Mouse (Mus musculus) mouse embryonic stem cell (cell line): ENCODE measurements at regions not wholly inside any gene's neighbourhood (a gene's known extent, or its start where the extent isn't known, plus 50 kb on each side); places are given as distances from the start of the nearest gene placed in this dataset.

Source experiments
- in situ Hi-C, 2 experiments: fragments of 300-500 bp; cut with MboI; formaldehyde crosslinking; loops; 1 replicate in 1 of 2; 3 replicates in 1 of 2; pipeline ENCODE4 v1.14.3; 2019 to 2020; ENCODE audit warnings: low sequenced_read_pairs in 2 of 2, low pct_unique_long_range_greater_than_20kb in 1 of 2, mixed read lengths in 1 of 2; ENCODE audit not compliant: unreplicated experiment in 1 of 2

GRCm38 (mm10) chr2:61138998-61139631 is 176.1 kb upstream of the Rbms1 start:
- in situ Hi-C loops = no loop called here

- in situ Hi-C loops = no loop called here
Observed at GRCm38 (mm10) chr2:61138625-61138997, 175.6 kb upstream of the Rbms1 start.

GRCm38 (mm10) chr2:61137378-61137777 is 174.4 kb upstream of the Rbms1 start:
- in situ Hi-C loops = no loop called here

GRCm38 (mm10) chr2:61136926-61137325 is 173.9 kb upstream of the Rbms1 start:
- in situ Hi-C loops = no loop called here

GRCm38 (mm10) chr2:61123046-61123806 is 160.2 kb upstream of the Rbms1 start:
- in situ Hi-C loops = no loop called here

GRCm38 (mm10) chr2:61121281-61121680 is 158.3 kb upstream of the Rbms1 start:
- in situ Hi-C loops = no loop called here

GRCm38 (mm10) chr2:61114620-61115019 is 151.6 kb upstream of the Rbms1 start:
- in situ Hi-C loops = no loop called here

- in situ Hi-C loops = no loop called here
Observed at GRCm38 (mm10) chr2:61113916-61114315, 150.9 kb upstream of the Rbms1 start.

GRCm38 (mm10) chr2:61110591-61110990 is 147.6 kb upstream of the Rbms1 start:
- in situ Hi-C loops = no loop called here

- in situ Hi-C loops = no loop called here
Observed at GRCm38 (mm10) chr2:61109564-61109963, 146.6 kb upstream of the Rbms1 start.

- in situ Hi-C loops = no loop called here
Observed at GRCm38 (mm10) chr2:61105169-61105568, 142.2 kb upstream of the Rbms1 start.

- in situ Hi-C loops = no loop called here
Observed at GRCm38 (mm10) chr2:61100854-61101253, 137.9 kb upstream of the Rbms1 start.

GRCm38 (mm10) chr2:61088501-61088900 is 125.5 kb upstream of the Rbms1 start:
- in situ Hi-C loops = no loop called here

GRCm38 (mm10) chr2:61084835-61085234 is 121.8 kb upstream of the Rbms1 start:
- in situ Hi-C loops = no loop called here

- in situ Hi-C loops = no loop called here
Observed at GRCm38 (mm10) chr2:61083100-61083499, 120.1 kb upstream of the Rbms1 start.

- in situ Hi-C loops = no loop called here
Observed at GRCm38 (mm10) chr2:61082640-61083039, 119.6 kb upstream of the Rbms1 start.

- in situ Hi-C loops = no loop called here
Observed at GRCm38 (mm10) chr2:61080006-61080405, 117.0 kb upstream of the Rbms1 start.

GRCm38 (mm10) chr2:61071025-61071424 is 108.0 kb upstream of the Rbms1 start:
- in situ Hi-C loops = no loop called here

GRCm38 (mm10) chr2:61067877-61068276 is 104.9 kb upstream of the Rbms1 start:
- in situ Hi-C loops = no loop called here

GRCm38 (mm10) chr2:61062125-61062524 is 99.1 kb upstream of the Rbms1 start:
- in situ Hi-C loops = no loop called here
